Mouse (Mus musculus): ENCODE results near the gene Tti1. TPM values are rescaled to one million over a fixed set of nuclear protein-coding genes. Genes with fewer than 3 reads are reported as not detected.
"Not testable (repeated sequence)": the region's sequence is repeated elsewhere in the genome, so short reads cannot be mapped to it uniquely, and the experiment has no call there.

Tti1 gene
- polyA plus RNA-seq, 1 experiment from 2014 or later: 25.1 TPM

GRCm38 (mm10) chr2:158064571-158065048 is 36.4 kb upstream of the Tti1 start:
- ChIA-PET CTCF (interaction anchor here (0.8 to 1.8 kb wide), 13 partner anchors 10 to 280 kb away, joined by 3 to 7 read pairs (median 3); no protein-coding TSS in a partner anchor), POLR2A (interaction anchor here (0.9 kb wide), 2 partner anchors 13 to 25 kb away, joined by 3 read pairs; no protein-coding TSS in a partner anchor)
- no peaks in the 10 kb centered on the region for H3K27me3 ChIP-seq
- ATAC-seq (peak; percentile 87), DNase-seq (ENCODE audit: low read depth, low spot score) (peak; percentile 57)
- TF ChIP-seq CTCF (IDR thresholded peaks at IDR 0.05): peak; percentile 78
- in situ Hi-C loops (cut with MboI; ENCODE audit: low pct_unique_long_range_greater_than_20kb): loop anchor here (5.0 to 10.0 kb wide), 2 partner anchors 78 to 200 kb away; no protein-coding TSS in a partner anchor

- H3K27me3 ChIP-seq: no peaks in the 10 kb centered on the region
- in situ Hi-C loops (cut with MboI; ENCODE audit: low pct_unique_long_range_greater_than_20kb): loop anchor here (10.0 kb wide), 1 partner anchor 202 kb away; no protein-coding TSS in a partner anchor
- CTCF ChIA-PET: interaction anchor here (1.2 to 1.8 kb wide), 3 partner anchors 18 to 197 kb away, joined by 3 to 5 read pairs (median 3); no protein-coding TSS in a partner anchor
- TF ChIP-seq CTCF (IDR thresholded peaks at IDR 0.05): no peak
- no peak for DNase-seq (ENCODE audit: low read depth, low spot score)
- POLR2A ChIA-PET: interaction anchor here (1.1 kb wide), 1 partner anchor 10 kb away, joined by 5 read pairs; no protein-coding TSS in a partner anchor
- ATAC-seq: no peak
These were observed 34.8 kb upstream of the Tti1 start for GRCm38 (mm10) chr2:158063036-158063435.

- in situ Hi-C loops (cut with MboI; ENCODE audit: low pct_unique_long_range_greater_than_20kb): loop anchor here (5.0 to 10.0 kb wide), 2 partner anchors 205 to 283 kb away; no protein-coding TSS in a partner anchor
- DNase-seq (ENCODE audit: low read depth, low spot score) (no peak), ATAC-seq (no peak)
- no peak for TF ChIP-seq CTCF (IDR thresholded peaks at IDR 0.05)
- CTCF ChIA-PET: interaction anchor here (0.7 to 2.4 kb wide), 2 partner anchors 12 to 151 kb away, joined by 3 to 9 read pairs; no protein-coding TSS in a partner anchor
- no peaks in the 10 kb centered on the region for H3K27me3 ChIP-seq
- POLR2A ChIA-PET: interaction anchor here (1.5 kb wide), 1 partner anchor 17 kb away, joined by 3 read pairs; no protein-coding TSS in a partner anchor
These were observed 31.5 kb upstream of the Tti1 start for GRCm38 (mm10) chr2:158059666-158060105.

GRCm38 (mm10) chr2:158058534-158058933 is 30.3 kb upstream of the Tti1 start:
- no peak for ATAC-seq
- TF ChIP-seq CTCF (IDR thresholded peaks at IDR 0.05): no peak
- in situ Hi-C loops (cut with MboI; ENCODE audit: low pct_unique_long_range_greater_than_20kb): loop anchor here (5.0 kb wide), 1 partner anchor 284 kb away; no protein-coding TSS in a partner anchor
- no peaks in the 10 kb centered on the region for H3K27me3 ChIP-seq
- no peak for DNase-seq (ENCODE audit: low read depth, low spot score)
- CTCF ChIA-PET: no interaction called here
- POLR2A ChIA-PET: no interaction called here

GRCm38 (mm10) chr2:158057030-158057429 is 28.8 kb upstream of the Tti1 start:
- ChIA-PET CTCF (interaction anchor here (1.2 kb wide), 1 partner anchor 9 kb away, joined by 4 read pairs; no protein-coding TSS in a partner anchor), POLR2A (interaction anchor here (1.1 kb wide), 1 partner anchor 112 kb away, joined by 3 read pairs; no protein-coding TSS in a partner anchor)
- no peak for TF ChIP-seq CTCF (IDR thresholded peaks at IDR 0.05)
- DNase-seq (ENCODE audit: low read depth, low spot score) (no peak), ATAC-seq (no peak)
- in situ Hi-C loops (cut with MboI; ENCODE audit: low pct_unique_long_range_greater_than_20kb): loop anchor here (5.0 kb wide), 1 partner anchor 285 kb away; no protein-coding TSS in a partner anchor
- H3K27me3 ChIP-seq: no peaks in the 10 kb centered on the region

GRCm38 (mm10) chr2:158055383-158055782 is 27.1 kb upstream of the Tti1 start:
- ChIA-PET CTCF (interaction anchor here (1.0 to 2.0 kb wide), 6 partner anchors 9 to 204 kb away, joined by 3 to 8 read pairs (median 4); no protein-coding TSS in a partner anchor), POLR2A (interaction anchor here (1.6 kb wide), 1 partner anchor 9 kb away, joined by 4 read pairs; no protein-coding TSS in a partner anchor)
- DNase-seq (ENCODE audit: low read depth, low spot score); H3K27me3 ChIP-seq; ATAC-seq: not testable (repeated sequence)
- in situ Hi-C loops (cut with MboI; ENCODE audit: low pct_unique_long_range_greater_than_20kb): loop anchor here (5.0 kb wide), 1 partner anchor 287 kb away; no protein-coding TSS in a partner anchor

- CTCF ChIA-PET: interaction anchor here (1.2 to 2.0 kb wide), 4 partner anchors 9 to 136 kb away, joined by 3 to 8 read pairs (median 6); no protein-coding TSS in a partner anchor
- no peak for TF ChIP-seq CTCF (IDR thresholded peaks at IDR 0.05)
- in situ Hi-C loops (cut with MboI; ENCODE audit: low pct_unique_long_range_greater_than_20kb): no loop called here
- ATAC-seq: no peak
- no peak for DNase-seq (ENCODE audit: low read depth, low spot score)
- POLR2A ChIA-PET: interaction anchor here (1.6 kb wide), 1 partner anchor 8 kb away, joined by 4 read pairs; no protein-coding TSS in a partner anchor
- no peaks in the 10 kb centered on the region for H3K27me3 ChIP-seq
These were observed 26.4 kb upstream of the Tti1 start for GRCm38 (mm10) chr2:158054596-158054995.

- no peaks in the 10 kb centered on the region for H3K27me3 ChIP-seq
- no peak for DNase-seq (ENCODE audit: low read depth, low spot score)
- no peak for TF ChIP-seq CTCF (IDR thresholded peaks at IDR 0.05)
- no peak for ATAC-seq
- ChIA-PET POLR2A (no interaction called here), CTCF (interaction anchor here (0.9 kb wide), 1 partner anchor 154 kb away, joined by 3 read pairs; no protein-coding TSS in a partner anchor)
- in situ Hi-C loops (cut with MboI; ENCODE audit: low pct_unique_long_range_greater_than_20kb): no loop called here
These were observed 21.9 kb upstream of the Tti1 start for GRCm38 (mm10) chr2:158050116-158050515.

GRCm38 (mm10) chr2:158048718-158049117 is 20.5 kb upstream of the Tti1 start:
- ChIA-PET CTCF (interaction anchor here (2.2 kb wide), 1 partner anchor 11 kb away, joined by 9 read pairs; no protein-coding TSS in a partner anchor), POLR2A (no interaction called here)
- in situ Hi-C loops (cut with MboI; ENCODE audit: low pct_unique_long_range_greater_than_20kb): no loop called here
- no peak for ATAC-seq
- no peak for TF ChIP-seq CTCF (IDR thresholded peaks at IDR 0.05)
- H3K27me3 ChIP-seq: no peaks in the 10 kb centered on the region
- DNase-seq (ENCODE audit: low read depth, low spot score): no peak

GRCm38 (mm10) chr2:158047903-158048302 is 19.7 kb upstream of the Tti1 start:
- ChIA-PET CTCF (interaction anchor here (1.0 to 2.2 kb wide), 4 partner anchors 9 to 133 kb away, joined by 3 to 9 read pairs (median 4); no protein-coding TSS in a partner anchor), POLR2A (no interaction called here)
- H3K27me3 ChIP-seq: no peaks in the 10 kb centered on the region
- TF ChIP-seq CTCF (IDR thresholded peaks at IDR 0.05): peak; percentile 77
- ATAC-seq: no peak
- DNase-seq (ENCODE audit: low read depth, low spot score): no peak
- in situ Hi-C loops (cut with MboI; ENCODE audit: low pct_unique_long_range_greater_than_20kb): no loop called here
